Mouse (Mus musculus) skeletal muscle tissue, adult 2 months (tissue): ENCODE measurements around the gene Hnrnpl.

Source experiments
- DNase-seq: peaks from one replicate; pipeline ENCODE4 v3.0.0-alpha.2; 2012; ENCODE audit warnings: low read depth, low spot score

Gene Hnrnpl

DNA sequence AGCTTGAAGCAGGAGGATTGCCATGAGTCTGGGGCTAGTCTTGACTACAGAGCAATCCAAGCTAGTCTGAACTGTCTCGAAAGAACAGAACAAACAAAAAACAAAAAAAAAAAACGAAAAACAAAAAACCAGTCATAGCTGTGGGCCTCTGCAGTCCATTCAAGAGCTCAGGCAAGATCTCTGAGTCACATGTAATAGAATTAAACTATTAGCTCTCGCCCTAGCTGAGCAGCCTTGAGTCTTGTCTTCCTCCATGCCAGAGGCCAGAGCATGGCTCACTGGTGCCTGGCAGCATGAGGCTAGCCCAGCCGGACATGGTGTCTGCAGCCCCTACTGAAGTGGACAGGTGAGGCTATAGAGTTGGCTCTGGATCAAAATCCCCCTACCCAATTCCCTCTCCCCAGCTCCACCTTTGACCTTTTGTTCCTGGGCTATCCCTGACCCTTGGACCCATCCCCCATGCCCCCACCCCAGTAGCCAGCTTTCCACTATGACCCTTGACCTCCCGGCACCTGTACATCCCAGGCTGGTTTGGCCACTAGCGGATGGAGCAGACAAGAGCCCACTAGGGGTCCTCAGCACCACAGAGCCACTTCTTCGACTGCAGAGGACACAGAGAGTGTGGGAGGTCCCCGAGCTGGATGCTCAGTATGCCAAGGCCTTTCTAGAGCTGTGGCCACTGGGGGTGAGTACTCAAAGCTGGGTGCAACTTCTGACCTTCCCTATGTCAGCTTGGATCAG is 18.1 kb upstream of the Hnrnpl start:
- no peak for DNase-seq

DNA sequence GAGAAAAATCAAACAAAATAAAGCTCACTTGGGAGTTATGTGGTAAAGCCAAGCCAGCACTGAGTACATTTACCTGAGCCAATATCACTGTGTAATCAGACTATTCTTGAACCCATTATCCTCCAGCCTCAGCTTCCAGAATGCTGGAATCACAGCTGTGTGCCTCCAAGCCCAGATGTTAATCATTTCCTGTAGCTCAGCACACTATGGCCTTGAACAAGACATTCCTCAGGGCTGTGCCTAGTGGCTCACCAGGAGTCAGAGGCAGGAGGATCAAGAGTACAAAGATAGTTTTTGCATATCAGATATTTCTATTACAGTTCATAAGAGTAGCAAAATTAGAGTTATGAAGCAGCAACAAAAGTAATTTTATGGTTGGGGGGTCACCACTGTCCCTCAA is 16.6 kb upstream of the Hnrnpl start:
- no peak for DNase-seq

DNA sequence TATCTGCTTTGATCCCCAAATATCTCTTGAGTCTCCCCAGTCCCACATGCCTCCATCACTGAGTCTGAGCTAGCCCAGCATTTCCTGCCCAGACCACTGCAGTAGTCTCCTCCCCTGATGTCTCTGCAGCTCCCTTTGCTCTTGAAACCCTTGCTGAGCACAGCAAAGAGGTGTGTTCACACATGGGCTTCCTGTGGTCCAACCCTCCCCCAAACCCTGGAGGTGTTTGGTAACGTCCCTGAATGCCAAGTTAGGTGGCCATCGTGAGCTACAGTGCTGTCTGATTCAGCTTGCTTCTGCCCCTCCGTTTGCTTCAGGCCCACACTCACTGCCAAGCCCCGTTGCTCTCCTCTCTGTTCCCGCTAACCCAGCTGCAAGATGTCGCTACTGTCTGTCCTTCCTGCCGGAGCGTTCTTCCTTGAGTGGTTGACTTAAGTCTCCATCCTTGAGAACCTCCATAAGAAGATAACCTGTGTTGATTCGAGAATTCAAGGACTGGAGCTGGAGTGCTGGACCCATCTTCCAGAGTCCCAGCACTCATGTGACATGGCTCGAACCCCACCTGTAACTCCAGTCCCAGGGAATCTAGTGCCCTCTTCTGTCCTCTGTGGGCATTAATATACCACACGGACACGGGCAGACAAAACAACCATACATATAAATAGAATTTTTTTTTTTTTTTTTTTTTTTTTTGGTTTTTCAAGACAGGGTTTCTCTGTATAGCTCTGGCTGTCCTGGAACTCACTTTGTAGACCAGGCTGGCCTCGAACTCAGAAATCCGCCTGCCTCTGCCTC is 15.8 kb upstream of the Hnrnpl start:
- no peak for DNase-seq

DNA sequence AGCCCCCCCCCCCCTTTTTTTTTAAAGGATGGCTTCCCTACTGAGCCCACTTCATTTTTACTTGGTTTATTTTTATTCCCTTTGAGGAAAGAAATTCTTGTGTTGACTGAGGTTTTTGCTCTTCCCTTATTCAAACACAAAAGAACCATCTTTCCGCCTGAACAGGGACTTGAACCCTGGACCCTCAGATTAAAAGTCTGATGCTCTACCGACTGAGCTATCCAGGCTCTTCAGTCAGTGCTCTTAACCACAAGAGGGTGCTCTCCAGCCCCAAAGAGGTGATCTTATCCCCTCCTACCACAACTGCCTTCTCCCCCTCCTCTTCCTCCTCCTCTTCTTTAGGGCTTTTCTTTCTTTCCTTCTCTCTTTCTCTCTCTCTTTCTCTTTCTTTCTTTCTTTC is 14.5 kb upstream of the Hnrnpl start:
- no peak for DNase-seq

DNA sequence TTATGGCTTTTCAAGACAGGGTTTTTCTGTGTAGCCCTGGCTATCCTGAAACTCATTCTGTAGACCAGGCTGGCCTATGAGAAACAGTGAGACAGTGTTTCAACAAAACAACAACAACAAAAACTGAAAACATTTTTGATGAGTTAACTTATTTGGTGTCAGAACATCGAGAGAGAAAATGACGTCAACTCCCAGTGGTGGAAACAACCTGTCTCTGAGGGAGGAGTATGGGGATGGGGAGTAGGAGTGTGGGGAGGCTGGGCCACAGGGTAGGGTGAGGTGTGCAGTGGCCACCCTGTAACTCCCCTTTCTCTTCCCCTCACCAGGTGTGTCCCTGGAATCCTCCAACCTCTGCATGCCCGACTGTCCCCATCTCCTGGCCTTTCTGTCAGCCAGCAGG is 13.8 kb upstream of the Hnrnpl start:
- DNase-seq = no peak

DNA sequence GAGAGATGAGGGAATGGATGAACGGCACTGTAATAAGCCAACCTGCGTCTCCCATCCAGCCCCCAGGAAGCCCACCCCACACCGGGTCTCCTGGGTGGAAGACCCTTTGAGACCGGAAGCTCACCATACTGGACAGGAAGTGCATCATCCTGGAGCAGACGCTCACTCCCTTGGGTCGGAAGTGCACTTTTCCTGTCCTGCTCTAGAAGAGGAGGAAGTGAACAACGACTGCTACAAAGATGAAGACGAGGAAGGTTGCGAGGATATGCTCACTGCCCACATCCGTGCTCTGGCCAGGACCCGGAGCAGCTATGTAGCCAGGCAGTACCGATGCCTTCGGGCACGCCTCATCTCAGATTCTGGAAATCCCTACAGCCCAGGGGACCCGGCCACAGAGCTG is 12.5 kb upstream of the Hnrnpl start:
- DNase-seq = no peak

DNA sequence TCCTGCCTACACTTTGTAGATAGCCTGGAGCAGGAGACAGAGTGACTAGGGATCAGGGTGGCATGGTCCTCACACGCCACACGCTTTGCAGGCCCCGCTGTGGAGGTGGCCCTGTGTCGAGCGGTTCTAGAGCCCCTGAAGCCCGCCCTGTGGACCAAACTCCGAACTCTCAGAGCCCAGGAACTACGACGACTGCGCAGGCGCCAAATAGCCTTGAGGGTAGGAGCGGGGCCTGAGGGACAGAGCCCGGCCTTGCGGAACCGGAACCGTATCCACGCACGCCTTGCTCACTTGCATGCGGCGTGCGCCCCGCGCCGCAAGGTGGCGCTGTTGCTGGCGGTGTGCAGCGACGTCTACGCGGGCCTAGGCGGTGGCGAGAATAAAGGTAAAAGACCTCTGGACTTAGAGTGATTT is 11.8 kb upstream of the Hnrnpl start:
- peak; percentile 86 for DNase-seq

DNA sequence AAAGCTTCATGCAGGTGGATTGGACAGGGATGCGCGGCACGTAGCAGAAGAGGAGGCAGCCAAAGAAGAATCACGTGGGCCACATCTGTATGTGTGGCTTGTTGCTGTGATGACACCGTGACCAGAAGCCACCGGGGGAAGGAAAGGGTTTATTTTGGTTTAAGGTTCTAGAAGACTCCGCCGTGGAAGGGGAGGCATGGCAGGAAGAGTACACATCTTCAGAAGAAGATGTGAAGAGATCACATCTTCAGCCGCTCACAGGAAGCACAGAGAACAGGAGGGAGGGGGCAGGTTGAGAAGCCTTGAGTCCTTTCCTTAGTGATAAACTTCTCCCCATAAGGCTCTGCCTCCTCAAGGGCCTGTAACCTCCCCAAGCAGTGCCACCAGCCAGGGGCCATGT is 8.3 kb upstream of the Hnrnpl start:
- no peak for DNase-seq

DNA sequence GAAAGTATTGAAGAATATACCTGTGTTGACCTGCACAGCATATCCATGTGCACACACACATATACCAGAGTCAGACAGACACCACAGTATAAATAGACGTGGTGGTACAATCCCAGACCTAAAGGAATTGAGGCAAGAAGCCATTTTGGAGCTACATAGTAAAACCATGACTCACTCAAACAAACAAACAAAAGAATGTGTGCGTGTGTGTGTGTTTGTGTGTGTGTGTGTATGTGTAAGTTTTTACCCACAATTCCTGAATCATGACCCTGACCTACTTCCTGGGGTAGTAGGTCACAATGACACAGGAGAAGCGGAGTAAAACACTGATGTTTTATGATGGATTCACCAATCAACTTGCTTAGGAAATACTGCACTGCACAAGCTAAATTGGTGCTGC is 6.9 kb upstream of the Hnrnpl start:
- no peak for DNase-seq

DNA sequence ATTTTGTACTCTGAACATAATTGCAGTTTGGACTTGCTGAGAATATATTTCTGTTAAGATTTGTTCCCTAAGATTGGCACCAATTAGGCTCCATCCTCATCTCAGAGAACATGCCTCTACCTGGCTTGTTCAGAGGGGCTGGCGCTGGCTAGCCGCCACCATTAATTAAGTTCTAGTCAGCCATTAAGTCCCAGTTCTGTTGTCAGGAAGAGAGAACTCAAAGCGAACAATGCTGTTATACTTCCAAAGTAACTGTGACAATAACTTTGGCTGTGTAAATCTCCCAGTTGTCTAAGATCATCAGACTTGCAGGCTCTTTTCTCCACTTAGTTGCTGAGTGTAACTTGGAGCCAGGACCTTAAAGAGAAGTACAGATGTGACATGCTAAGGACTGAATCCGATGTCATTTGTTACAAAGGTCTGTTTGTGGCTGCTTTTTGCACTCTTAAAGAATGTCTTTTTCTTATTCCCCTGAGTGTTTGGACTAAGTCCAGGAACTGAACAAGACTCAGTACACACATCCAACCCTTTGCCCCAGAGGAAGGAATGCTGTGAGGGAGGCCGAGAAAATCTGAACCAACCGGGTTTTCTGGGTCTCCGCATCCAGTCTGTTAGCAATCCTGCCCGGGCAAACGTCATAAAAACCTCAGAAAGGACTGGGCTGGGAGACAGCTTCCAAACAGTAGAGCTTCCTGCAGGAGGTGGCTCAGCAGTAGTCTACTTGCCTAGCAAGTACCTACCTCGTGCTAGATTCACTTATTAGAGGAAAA is 6.3 kb upstream of the Hnrnpl start:
- no peak for DNase-seq

DNA sequence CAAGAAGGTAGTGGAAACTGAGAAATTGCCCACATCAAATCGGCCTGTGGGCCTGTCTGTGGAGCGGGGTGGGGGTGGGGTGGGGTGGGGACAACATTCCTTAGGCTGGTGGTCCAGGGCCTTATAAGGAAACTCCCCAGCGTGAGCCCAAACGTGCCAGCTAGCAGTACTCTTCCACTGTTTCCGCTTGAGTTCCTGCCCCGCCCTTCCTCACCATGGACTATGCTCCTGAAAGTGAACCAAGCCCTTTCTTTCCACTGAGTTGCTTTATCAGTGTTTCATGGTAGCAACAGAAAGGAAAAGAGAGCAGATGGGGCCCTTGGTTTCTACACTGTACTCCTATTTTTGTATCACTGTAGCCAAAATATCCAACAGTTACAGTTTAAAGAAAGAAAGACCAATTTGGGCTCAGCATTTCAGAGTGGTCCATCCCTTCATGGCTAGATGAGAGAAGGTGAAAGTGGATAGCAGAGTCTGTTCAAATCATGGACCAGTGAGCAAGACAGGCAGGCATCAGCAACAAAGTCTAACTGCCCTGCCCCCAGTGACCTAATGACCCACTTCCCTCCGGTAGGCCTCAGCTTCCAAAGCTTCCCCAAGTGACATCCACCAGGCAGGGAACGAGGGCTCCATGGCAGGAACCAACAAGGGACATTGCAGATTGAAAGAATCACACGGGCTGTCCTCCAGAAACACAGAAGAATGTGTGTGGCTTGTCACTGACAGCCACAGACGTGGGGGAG is 5.3 kb upstream of the Hnrnpl start:
- no peak for DNase-seq

DNA sequence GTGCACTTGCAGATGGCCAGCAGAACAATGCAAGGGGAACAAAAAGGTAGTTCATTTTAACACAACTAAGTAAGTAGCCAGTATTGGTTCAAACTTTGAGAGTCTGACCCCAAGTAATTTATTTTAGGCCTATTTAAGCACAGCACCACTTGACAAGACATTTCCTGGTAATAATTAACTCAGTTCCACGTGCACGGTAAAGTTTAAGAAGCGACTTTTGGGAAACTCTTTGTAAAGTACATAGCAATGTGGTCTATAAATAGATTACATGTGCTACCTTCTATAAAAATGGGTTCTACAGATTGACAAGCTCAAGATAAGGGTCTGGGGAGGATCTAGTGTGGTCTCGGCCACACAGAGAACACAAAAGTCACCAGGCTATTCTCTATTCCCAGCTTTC is 4.6 kb upstream of the Hnrnpl start:
- DNase-seq = no peak

DNA sequence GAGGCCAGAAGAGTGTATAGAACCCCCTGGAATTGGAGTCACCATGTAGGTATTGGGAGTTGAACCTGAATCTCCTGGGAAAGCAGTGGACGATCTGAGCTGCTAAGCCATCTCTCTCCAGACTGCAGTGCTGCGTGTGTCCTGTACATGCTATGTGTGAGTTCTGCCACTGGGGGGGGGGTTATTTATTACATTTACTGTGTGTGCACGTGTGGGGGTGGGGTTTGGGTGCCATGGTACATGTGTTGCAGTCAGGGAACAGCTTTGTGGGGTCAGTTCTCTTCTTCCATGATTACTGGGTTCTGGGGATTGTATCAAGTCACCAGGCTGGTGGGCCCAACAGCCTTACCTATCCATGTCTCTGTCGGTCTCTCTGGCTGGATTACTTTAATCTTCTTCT is 1.5 kb upstream of the Hnrnpl start:
- DNase-seq = no peak

DNA sequence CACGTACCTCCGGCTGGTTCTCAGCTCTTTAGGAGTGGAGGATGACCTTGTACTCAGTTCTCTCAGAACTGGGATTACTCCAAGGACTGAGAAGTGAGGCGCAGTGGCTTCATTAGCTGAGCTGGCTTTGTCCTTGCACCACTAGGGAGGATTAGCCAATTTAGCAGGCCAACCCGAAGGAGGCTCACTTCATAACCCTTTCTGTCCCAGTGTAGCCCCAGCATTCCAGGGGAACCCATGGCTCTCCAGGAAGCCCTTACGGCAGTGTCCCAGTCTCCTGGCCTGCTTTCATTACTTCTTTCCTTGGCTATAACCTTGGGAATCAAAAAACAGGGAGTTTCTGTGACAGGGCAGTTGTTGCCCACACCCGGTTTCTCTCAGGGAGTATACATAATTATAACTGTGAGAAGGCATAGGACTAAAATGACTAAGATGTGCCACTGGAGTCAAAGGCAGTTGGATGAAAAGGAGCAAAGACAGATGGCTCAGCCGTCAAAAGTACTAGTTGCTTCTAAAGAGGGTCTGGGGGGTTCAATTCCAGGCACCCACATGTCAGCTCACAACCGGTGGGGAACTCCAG is 610 bp upstream of the Hnrnpl start:
- peak; percentile 70 for DNase-seq

DNA sequence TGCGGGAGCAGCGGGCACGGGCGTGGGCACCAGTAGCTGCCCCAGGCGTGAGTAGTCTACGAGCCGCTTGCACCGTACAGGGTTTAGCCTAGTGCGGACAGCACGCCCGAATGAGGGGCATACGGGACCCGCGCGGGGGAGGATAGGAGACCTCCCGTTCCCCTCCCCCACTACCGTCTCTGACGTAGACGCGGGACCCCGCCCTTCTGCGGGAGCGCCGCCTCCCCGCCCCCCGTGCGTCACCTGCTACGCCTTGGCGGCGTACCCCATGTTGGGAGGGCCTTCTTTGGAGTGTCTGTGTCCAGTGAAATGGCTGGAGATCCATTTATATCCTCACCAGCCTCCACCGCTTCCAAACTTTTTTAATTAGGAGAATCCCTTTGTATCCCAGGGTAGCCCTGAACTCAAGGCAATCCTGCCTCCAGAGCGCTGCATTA is 634 bp downstream of the Hnrnpl start:
- peak; percentile 96 for DNase-seq

DNA sequence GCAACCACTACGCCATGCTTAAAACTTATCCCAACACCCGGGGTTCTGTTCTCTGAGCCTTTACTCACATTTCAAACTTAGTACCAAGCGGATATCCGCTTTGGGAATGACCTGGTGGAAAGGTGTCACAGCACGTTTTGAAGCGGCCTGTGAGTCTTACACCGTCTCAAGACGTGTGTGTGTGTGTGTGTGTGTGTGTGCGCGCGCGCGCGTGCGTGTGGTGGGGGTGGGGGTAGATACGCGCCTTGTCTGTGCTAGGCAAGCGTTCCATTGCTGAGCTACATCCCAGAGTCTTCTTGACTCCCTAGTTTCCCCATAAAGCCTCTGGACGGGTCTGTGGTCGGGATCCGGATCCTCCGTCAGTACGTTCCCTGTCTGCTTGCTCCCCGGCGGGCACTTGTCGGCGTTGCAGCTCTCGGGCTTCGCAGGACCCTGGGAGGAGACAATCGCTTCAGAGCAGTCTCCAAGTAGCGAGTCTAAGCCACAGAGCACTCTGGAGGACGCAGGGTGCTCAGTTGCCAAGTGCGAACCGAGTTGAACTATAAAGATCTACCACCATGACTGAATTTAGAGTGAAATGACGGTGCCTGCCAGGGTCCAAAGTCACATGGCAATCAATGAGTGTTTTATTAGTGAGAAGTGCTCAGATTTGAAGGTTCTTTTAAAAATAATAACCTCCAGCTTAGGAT is 1.2 kb downstream of the Hnrnpl start:
- peak; percentile 66 for DNase-seq

DNA sequence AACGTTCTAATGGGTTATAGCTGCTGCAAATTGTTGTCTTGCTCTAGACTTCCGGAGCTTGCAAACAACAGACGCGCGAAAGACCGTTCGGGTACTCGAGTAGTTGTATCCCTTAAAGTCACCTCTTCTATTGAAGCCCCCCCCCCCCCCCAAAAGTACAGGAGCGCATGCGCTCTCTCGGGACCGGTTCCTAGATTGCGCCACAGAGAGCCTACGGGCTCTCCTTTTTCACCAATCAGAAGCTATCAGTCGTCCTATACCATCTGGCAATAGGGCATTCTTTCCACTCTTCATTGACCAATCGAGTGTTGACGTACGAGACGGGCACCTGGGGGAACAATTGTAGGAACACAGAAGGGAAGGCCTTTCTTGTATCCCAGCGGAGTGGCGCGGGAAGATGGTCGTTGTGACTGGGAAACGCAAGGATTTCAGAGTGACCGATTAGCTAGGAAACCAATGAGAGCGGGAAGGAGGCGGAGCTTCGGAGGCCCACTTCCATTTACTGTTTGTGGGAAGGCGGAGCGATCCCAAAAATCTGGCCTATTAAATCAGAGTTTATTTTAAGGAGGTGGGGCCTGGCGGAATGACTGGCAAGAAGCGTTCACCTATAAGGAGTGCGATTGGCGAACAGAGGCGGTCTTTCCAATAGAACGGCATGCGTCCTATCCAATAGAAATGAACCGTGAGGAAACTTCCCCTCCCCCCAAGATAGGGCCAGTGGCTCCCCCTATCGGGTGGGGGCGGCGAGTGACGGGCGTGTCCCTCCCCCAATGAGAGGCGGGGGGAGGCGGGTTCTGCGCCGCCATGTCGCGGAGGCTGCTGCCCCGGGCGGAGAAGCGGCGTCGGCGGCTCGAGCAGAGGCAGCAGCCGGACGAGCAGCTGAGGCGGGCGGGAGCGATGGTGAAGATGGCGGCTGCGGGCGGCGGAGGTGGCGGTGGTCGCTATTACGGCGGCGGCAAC is 2.0 kb downstream of the Hnrnpl start:
- DNase-seq = peak; percentile 100

DNA sequence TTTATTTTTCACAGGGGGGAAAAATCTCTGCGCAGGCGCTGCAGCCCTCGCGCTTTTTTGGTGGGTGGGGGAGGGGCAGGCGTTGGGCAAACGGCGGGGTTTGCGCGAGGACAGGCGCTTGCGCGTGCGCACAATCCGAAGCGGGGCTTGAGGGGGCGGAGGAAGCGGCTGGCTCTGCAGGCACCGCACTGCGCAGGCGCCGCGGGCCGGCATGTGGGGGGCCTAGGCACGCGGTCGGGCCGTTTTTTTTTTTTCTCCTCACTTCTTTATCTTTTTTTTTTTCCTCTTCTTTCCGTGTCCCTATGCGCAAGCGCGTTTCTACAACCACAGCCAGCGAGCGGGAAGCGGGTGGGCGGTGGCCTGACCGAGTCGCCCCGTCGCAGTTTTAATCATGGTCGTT is 2.9 kb downstream of the Hnrnpl start:
- peak; percentile 95 for DNase-seq

DNA sequence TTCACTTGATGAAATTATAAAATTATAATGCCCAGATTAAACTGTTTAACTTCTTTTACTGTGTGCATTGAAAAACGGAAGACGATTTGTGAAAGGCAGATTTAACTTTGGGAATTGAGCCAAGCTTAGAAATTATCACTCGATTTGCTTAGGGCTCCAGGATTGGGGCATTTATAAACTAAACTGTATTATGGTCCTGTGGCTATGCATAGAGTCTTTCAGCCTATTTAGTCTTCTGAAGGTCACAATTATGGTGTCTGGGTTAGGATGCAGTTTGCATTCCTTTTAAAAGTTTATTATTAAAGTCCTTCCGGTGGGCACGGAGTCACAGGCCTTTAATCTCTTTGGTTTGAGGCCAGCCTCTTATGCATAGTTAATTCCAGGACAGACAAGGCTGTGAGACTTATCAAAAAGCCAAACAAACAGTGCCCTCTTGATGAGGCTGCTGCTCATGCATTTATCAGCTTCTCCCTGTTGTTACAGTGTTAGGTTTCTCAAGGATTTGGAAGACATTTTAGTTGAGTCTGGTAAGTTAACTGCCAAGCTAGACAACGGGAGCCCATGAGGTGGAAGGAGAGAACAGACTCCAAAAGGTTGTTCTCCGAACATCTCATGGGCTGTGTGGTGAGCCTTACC is 3.4 kb downstream of the Hnrnpl start:
- no peak for DNase-seq
